Mouse (Mus musculus) stomach, embryonic 15.5 days (tissue): Measurements from ENCODE around the gene Galnt2. TPM values are rescaled to one million over a fixed set of nuclear protein-coding genes. Genes with fewer than 3 reads are reported as not detected.
A peak's percentile ranks its signal among the peaks of the same experiment; 100 is the strongest.

Source experiments
- ATAC-seq: fragments of 200-750 bp; cut with Nextera tagmentation; 2 replicates; pipeline ENCODE4 v1.8.0; 2017; ENCODE audit warnings: low read depth, moderate number of reproducible peaks, moderate TSS enrichment; ENCODE audit not compliant: insufficient read depth, low FRiP score
- H3K27ac ChIP-seq: fragments of 300-500 bp; sonication (generic); 2 replicates; pipeline ENCODE4 v1.5.1; 2015; ENCODE audit warnings: mild to moderate bottlenecking, inconsistent platforms
- H3K27me3 ChIP-seq: fragments of 300-500 bp; sonication (generic); replicated peaks from 2 replicates; pipeline ENCODE4 v1.6.1; 2015; ENCODE audit warnings: inconsistent platforms
- H3K36me3 ChIP-seq: fragments of 300-500 bp; sonication (generic); 2 replicates; pipeline ENCODE4 v1.6.1; 2015; ENCODE audit warnings: inconsistent platforms
- H3K4me1 ChIP-seq: fragments of 300-500 bp; sonication (generic); 2 replicates; pipeline ENCODE4 v1.6.1; 2015; ENCODE audit warnings: inconsistent platforms
- H3K4me2 ChIP-seq: fragments of 300-500 bp; sonication (generic); 2 replicates; pipeline ENCODE4 v1.6.1; 2015; ENCODE audit warnings: mild to moderate bottlenecking, inconsistent platforms
- H3K4me3 ChIP-seq: fragments of 300-500 bp; sonication (generic); replicated peaks from 2 replicates; pipeline ENCODE4 v1.5.1; 2015; ENCODE audit warnings: inconsistent platforms
- H3K9ac ChIP-seq: fragments of 300-500 bp; sonication (generic); 2 replicates; pipeline ENCODE4 v1.6.1; 2015; ENCODE audit warnings: inconsistent platforms
- H3K9me3 ChIP-seq: fragments of 300-500 bp; sonication (generic); 2 replicates; pipeline ENCODE4 v1.6.1; 2016; ENCODE audit warnings: inconsistent platforms
- WGBS: fragments of 180-500 bp; shearing (Covaris S2); methylation state at CpG from one replicate; pipeline ENCODE4 v1.1.7; 2015; 5-methylcytosine and 5-hydroxymethylcytosine counted together
- polyA plus RNA-seq: library from polyadenylated mRNA; unstranded; fragments of >200 nt; fragmentation: Nextera tagmentation; extraction: Ambion mirVana; gene quantifications from 2 replicates; pipeline ENCODE4 v1.2.1, GENCODE M21; 2015

The Galnt2 gene
- polyA plus RNA-seq, 1 experiment from 2014 or later, result 80.5 TPM

DNA sequence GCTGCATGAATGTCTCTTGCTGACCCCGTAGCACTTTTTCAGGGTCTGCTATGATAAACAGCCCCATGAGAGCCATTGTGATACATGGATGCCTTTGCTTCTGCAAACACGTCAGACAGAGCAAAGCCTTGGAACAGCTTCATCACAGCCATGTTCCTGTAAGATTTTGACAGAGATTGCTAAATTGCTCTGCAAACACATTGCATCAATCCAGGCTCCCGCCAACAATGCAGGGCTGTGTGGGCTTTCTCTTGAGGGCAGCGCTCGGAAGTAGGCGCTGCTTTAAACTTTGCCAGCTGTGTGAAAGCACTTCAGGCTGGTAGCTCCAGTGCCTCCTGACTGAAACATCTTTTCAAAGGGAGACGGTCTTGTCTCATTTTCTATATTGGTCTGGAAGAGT lies 30.8 kb upstream of the Galnt2 start:
- Histone ChIP-seq H3K27me3 (no peaks in the 10 kb centered on the region), H3K4me2 (no peak overlapping the region), H3K9me3 (no peaks in the 10 kb centered on the region), H3K27ac (no peak overlapping the region), H3K9ac (no peak overlapping the region), H3K4me1 (peaks cover 33% of the 10 kb centered on the region), H3K4me3 (no peak overlapping the region), H3K36me3 (no peaks in the 10 kb centered on the region)
- ATAC-seq, result no peak
- 41% methylated on average over 7 of the region's 7 CpGs for WGBS

DNA sequence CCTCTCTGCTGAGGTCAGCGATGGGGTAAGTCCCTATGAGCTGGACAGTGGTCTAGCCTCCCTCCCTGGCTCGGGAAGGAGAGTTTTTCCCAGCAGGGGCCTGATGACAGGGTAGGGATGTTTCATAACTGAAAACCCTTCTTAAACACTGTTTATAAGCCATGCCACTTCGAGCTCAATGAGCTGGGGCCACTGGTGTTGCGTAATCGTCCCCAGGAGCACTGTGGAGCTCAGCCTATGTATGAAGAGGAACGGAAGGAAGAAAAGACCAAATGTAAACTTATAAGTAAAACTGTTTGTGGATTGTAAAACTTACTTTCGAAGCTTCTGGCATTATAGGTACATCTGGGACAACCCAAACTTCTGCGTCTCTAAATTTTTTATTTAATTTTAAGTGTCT lies 29.5 kb upstream of the Galnt2 start:
- ATAC-seq, result no peak
- Histone ChIP-seq H3K4me2 (no peak overlapping the region), H3K36me3 (no peaks in the 10 kb centered on the region), H3K27me3 (no peaks in the 10 kb centered on the region), H3K4me1 (peaks cover 21% of the 10 kb centered on the region), H3K9ac (no peak overlapping the region), H3K9me3 (no peaks in the 10 kb centered on the region), H3K27ac (no peak overlapping the region), H3K4me3 (no peak overlapping the region)
- WGBS, result 50% methylated on average over 8 of the region's 8 CpGs

DNA sequence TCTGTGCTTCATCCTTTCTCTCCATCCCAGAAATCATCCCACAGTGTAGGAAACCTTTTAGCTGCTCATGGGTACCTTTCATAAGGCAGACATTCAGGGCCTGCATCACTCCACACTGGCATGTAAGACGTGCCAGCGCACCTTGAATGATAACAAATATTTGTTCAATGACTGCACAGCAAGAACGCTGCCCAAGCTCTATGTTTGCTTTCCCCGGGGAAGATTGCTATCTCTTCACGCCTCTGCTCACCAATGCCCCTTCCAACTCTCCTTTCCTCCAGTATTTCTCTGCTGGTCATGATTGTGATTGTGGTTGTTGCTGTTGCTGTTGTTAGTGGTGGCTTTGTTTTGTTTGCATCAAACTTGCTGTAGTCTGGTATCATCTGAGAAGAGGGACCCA lies 28.3 kb upstream of the Galnt2 start:
- Histone ChIP-seq H3K9me3 (no peaks in the 10 kb centered on the region), H3K27ac (0 out of 2 replicates have a peak overlapping the region, but pooled peaks have one; percentile 41), H3K4me2 (no peak overlapping the region), H3K27me3 (no peaks in the 10 kb centered on the region), H3K4me1 (peaks cover 16% of the 10 kb centered on the region), H3K36me3 (no peaks in the 10 kb centered on the region), H3K9ac (no peak overlapping the region), H3K4me3 (no peak overlapping the region)
- WGBS, result 67% methylated on average over 5 of the region's 5 CpGs
- no peak for ATAC-seq

DNA sequence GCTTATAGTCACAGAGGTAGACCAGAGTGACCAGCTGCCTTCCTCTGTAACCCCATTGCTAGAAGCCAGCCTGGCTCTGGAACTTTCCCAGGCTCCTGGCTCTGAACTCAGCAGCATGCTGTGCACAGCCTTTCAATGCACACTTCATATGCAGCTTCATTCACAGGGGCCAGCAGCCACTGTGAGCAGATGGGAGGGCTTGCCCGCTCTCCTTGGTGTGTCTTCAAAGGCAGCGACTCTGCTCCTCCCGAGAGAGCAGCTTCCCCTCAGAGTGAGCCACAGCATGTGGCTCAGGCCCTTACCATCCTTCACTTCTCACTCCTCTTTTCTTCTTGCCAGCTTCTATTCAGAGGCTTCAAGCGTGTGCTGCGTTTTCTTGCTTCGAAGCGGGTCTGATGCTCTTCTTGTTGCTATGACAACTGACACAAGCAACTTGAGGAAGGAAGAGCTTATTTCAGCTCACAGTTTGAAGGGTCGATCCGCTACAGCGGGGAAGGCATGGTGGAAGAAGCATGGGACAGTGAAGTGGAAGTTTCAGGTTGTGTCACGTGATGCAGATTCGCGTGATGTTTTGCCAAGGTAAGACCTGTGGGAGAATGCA lies 27.1 kb upstream of the Galnt2 start:
- H3K4me3 ChIP-seq, result no peak overlapping the region
- H3K4me1 ChIP-seq, result peaks cover 16% of the 10 kb centered on the region
- no peak overlapping the region for H3K4me2 ChIP-seq
- 87% methylated on average over 13 of the region's 13 CpGs for WGBS
- no peaks in the 10 kb centered on the region for H3K9me3 ChIP-seq
- no peaks in the 10 kb centered on the region for H3K27me3 ChIP-seq
- no peak overlapping the region for H3K27ac ChIP-seq
- no peak overlapping the region for H3K9ac ChIP-seq
- no peak for ATAC-seq
- H3K36me3 ChIP-seq, result no peaks in the 10 kb centered on the region

- Histone ChIP-seq H3K4me3 (no peak overlapping the region), H3K9me3 (no peaks in the 10 kb centered on the region), H3K27me3 (no peaks in the 10 kb centered on the region), H3K36me3 (no peaks in the 10 kb centered on the region), H3K27ac (no peak overlapping the region), H3K4me2 (no peak overlapping the region), H3K4me1 (no peaks in the 10 kb centered on the region), H3K9ac (no peak overlapping the region)
- no peak for ATAC-seq
- 46% methylated on average over 2 of the region's 2 CpGs for WGBS
Observed at GRCm38 (mm10) chr8:124212148-124212547, 19.0 kb upstream of the Galnt2 start.

GRCm38 (mm10) chr8:124216951-124217350 lies 14.2 kb upstream of the Galnt2 start:
- no peaks in the 10 kb centered on the region for H3K36me3 ChIP-seq
- no peak overlapping the region for H3K9ac ChIP-seq
- no peak overlapping the region for H3K4me3 ChIP-seq
- H3K27ac ChIP-seq, result no peak overlapping the region
- H3K9me3 ChIP-seq, result no peaks in the 10 kb centered on the region
- H3K4me2 ChIP-seq, result no peak overlapping the region
- no peaks in the 10 kb centered on the region for H3K4me1 ChIP-seq
- ATAC-seq, result no peak
- H3K27me3 ChIP-seq, result no peaks in the 10 kb centered on the region

- Histone ChIP-seq H3K27ac (no peak overlapping the region), H3K9ac (no peak overlapping the region), H3K4me1 (peaks cover 21% of the 10 kb centered on the region), H3K27me3 (no peaks in the 10 kb centered on the region), H3K4me2 (no peak overlapping the region), H3K36me3 (no peaks in the 10 kb centered on the region), H3K4me3 (no peak overlapping the region), H3K9me3 (no peaks in the 10 kb centered on the region)
- WGBS, result 62% methylated on average over 2 of the region's 2 CpGs
- no peak for ATAC-seq
Observed at GRCm38 (mm10) chr8:124229883-124230282, 1.3 kb upstream of the Galnt2 start.

GRCm38 (mm10) chr8:124230496-124231175 lies 555 bp upstream of the Galnt2 start:
- Histone ChIP-seq H3K4me1 (peaks cover 21% of the 10 kb centered on the region), H3K4me3 (peak overlapping the region; percentile 87), H3K9me3 (no peaks in the 10 kb centered on the region), H3K4me2 (peak overlapping the region; percentile 95), H3K27ac (no peak overlapping the region; the same call in 1 of the 2 replicates), H3K36me3 (no peaks in the 10 kb centered on the region), H3K27me3 (no peaks in the 10 kb centered on the region), H3K9ac (no peak overlapping the region)
- ATAC-seq, result no peak
- 49% methylated on average over 8 of the region's 8 CpGs for WGBS

DNA sequence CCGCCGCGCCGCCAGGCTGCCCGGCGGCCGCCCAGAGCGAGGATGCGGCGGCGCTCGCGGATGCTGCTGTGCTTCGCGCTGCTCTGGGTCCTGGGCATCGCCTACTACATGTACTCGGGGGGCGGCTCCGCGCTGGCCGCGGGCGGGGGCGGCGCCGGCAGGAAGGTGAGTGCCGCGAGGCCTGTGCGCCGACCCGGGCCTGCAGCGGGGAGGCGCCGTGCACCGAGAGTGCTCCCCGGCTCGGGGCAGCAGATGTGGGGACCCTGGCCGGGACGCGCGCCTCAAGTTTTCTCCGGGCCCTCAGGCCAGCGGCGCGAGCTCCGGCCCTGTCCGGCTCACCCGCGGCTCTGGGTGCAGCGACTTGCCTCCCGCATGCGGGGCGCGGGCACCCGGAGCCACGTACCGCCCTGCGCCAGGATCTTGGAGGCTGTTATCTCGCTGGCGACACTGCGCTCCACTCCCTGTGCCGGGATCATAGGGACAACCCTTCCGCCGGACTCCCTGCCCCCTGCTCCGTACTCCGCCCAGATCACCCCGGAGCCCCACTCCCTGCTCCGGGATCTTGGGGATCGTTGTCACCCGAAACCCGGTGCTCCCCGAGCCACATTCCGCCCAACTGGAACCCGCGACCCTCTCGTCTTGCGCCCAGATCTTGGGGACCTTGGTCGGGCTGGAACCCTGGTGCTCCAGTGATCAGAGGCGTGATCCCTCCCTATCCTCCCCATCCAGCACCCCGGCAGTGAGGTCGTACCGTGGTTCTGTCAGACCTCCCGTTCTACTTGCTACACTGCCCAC lies 491 bp downstream of the Galnt2 start:
- H3K27ac ChIP-seq, result peak overlapping the region; percentile 73
- peaks cover 21% of the 10 kb centered on the region for H3K4me1 ChIP-seq
- H3K9ac ChIP-seq, result peak overlapping the region; percentile 87
- no peaks in the 10 kb centered on the region for H3K36me3 ChIP-seq
- H3K9me3 ChIP-seq, result no peaks in the 10 kb centered on the region
- peak overlapping the region; percentile 87 for H3K4me3 ChIP-seq
- peak overlapping the region; percentile 95 for H3K4me2 ChIP-seq
- under 1% methylated on average over 78 of the region's 83 CpGs for WGBS
- peak; percentile 75 for ATAC-seq
- no peaks in the 10 kb centered on the region for H3K27me3 ChIP-seq

DNA sequence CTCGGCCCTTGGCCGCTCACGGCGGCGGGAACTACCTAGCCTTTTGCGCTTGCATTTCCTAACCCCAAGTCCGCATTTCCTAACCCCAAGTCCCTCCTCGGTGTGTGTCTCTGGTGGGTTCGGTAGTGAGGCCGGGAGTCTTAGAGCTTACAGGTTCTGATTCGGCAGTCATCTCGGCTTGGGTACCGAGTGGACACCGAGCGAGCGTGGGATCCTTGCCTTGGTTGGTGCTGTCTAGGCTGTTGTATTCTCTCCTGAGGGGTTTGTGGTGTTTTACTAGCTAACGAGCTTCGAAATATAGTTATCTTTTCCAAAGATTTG lies 1.0 kb downstream of the Galnt2 start:
- Histone ChIP-seq H3K4me2 (peak overlapping the region; percentile 95), H3K4me3 (peak overlapping the region; percentile 87), H3K27me3 (no peaks in the 10 kb centered on the region), H3K9me3 (no peaks in the 10 kb centered on the region), H3K9ac (peak overlapping the region; percentile 87; the same call in 1 of the 2 replicates), H3K36me3 (no peaks in the 10 kb centered on the region), H3K4me1 (peaks cover 21% of the 10 kb centered on the region), H3K27ac (0 out of 2 replicates have a peak overlapping the region, but pooled peaks have one; percentile 73)
- WGBS, result 3% methylated on average over 18 of the region's 18 CpGs
- no peak for ATAC-seq

- Histone ChIP-seq H3K4me1 (peaks cover 32% of the 10 kb centered on the region), H3K36me3 (no peaks in the 10 kb centered on the region), H3K4me2 (no peak overlapping the region), H3K27ac (no peak overlapping the region), H3K4me3 (no peak overlapping the region), H3K9me3 (no peaks in the 10 kb centered on the region), H3K27me3 (no peaks in the 10 kb centered on the region), H3K9ac (no peak overlapping the region)
- WGBS, result 62% methylated on average over 2 of the region's 2 CpGs
- ATAC-seq, result no peak
Observed at GRCm38 (mm10) chr8:124234496-124234895, 3.3 kb downstream of the Galnt2 start.

- Histone ChIP-seq H3K4me3 (no peak overlapping the region), H3K36me3 (no peaks in the 10 kb centered on the region), H3K4me2 (no peak overlapping the region), H3K27ac (no peak overlapping the region), H3K27me3 (no peaks in the 10 kb centered on the region), H3K4me1 (peaks cover 41% of the 10 kb centered on the region), H3K9me3 (no peaks in the 10 kb centered on the region), H3K9ac (no peak overlapping the region)
- WGBS, result 87% methylated on average over 4 of the region's 4 CpGs
- no peak for ATAC-seq
Observed at GRCm38 (mm10) chr8:124235536-124235935, 4.3 kb downstream of the Galnt2 start.
